In genomic region chr4:149149611-149150010, GRCm38 (mm10) we compare ENCODE assay signal across 14 mouse cellular contexts. TPM values are rescaled to one million over a fixed set of nuclear protein-coding genes. Genes with fewer than 3 reads are reported as not detected.
DNase-seq lines count a peak whose midpoint lies in the region; ATAC-seq and TF ChIP-seq lines count a peak whose summit lies in the region.
"Had no signal": no experiment of that assay in that cellular context is flagged by ENCODE, and none has a peak within 500 bp of the region (broad histone marks: within the 10 kb centered on the region; RNA-seq: fewer than 3 reads in every experiment).

No protein-coding gene starts in this region.

- WGBS in heart, embryonic 11.5 days (ENCODE audit: insufficient replicate concordance) = 75% methylated on average over 7 of the region's 7 CpGs
- WGBS in liver, postnatal 0 days (ENCODE audit: insufficient replicate concordance) = 58% methylated on average over 7 of the region's 7 CpGs

- H3K4me1 ChIP-seq in heart, embryonic 11.5 days (ENCODE audit: control insufficient read depth, insufficient read depth, low read length) = peaks cover 8% of the 10 kb centered on the region
- peaks cover 16% of the 10 kb centered on the region for H3K4me1 ChIP-seq in liver, postnatal 0 days (ENCODE audit: insufficient read depth)
- H3K4me1 ChIP-seq: neural tube, embryonic 12.5 days had no signal

- H3K27ac ChIP-seq in heart, embryonic 11.5 days (ENCODE audit: low read depth, low read length) = no peak overlapping the region
- peak overlapping the region; percentile 86 for H3K27ac ChIP-seq in liver, postnatal 0 days (ENCODE audit: low read depth)
- H3K27ac ChIP-seq: lung, embryonic 15.5 days; neural tube, embryonic 12.5 days had no signal

- H3K27me3 ChIP-seq in heart, embryonic 11.5 days (ENCODE audit: control insufficient read depth, insufficient read depth, low read length) = no peaks in the 10 kb centered on the region
- no peaks in the 10 kb centered on the region for H3K27me3 ChIP-seq in liver, postnatal 0 days (ENCODE audit: insufficient read depth, low read length)
- H3K27me3 ChIP-seq: lung, embryonic 15.5 days; neural tube, embryonic 12.5 days had no signal

- no peak for ATAC-seq in heart, embryonic 11.5 days (replicated peaks; ENCODE audit: insufficient number of reproducible peaks, low FRiP score, low TSS enrichment)
- ATAC-seq in liver, postnatal 0 days = peak; percentile 80
- ATAC-seq: forebrain, embryonic 16.5 days had no signal

- no peak overlapping the region for H3K4me3 ChIP-seq in heart, embryonic 11.5 days (ENCODE audit: low read depth, low read length)
- no peak overlapping the region for H3K4me3 ChIP-seq in liver, postnatal 0 days (ENCODE audit: low read depth, low read length)
- H3K4me3 ChIP-seq: lung, embryonic 15.5 days; neural tube, embryonic 12.5 days had no signal

- TF ChIP-seq CTCF in liver, postnatal 0 days (IDR thresholded peaks at IDR 0.05; ENCODE audit: low read depth) = no peak

- DNase-seq in heart, adult 18-20 months = peak; percentile 42 to 51
- peak; percentile 23 to 46 for DNase-seq in lung, adult 18-20 months
- DNase-seq in lung, postnatal 25 days (ENCODE audit: low spot score) = no peak
- DNase-seq in embryo, embryonic 10.5 days (ENCODE audit: low spot score) = peak; percentile 36
- DNase-seq in liver, postnatal 0 days = peak; percentile 65
- DNase-seq in cerebellum, adult 9-11 months = no peak
- DNase-seq in cerebellum, adult 18-20 months = no peak
- DNase-seq: layer of hippocampus, adult 9-11 months; thymus, adult 18-20 months had no signal

- peaks cover 27% of the 10 kb centered on the region for H3K36me3 ChIP-seq in heart, embryonic 11.5 days (ENCODE audit: control insufficient read depth, insufficient read depth, low read length)
- peaks cover 37% of the 10 kb centered on the region for H3K36me3 ChIP-seq in liver, postnatal 0 days (replicated peaks; ENCODE audit: insufficient read depth, low read length)

- no peak for TF ChIP-seq EP300 in liver, postnatal 0 days (IDR thresholded peaks at IDR 0.05; ENCODE audit: low read depth)

- no peak overlapping the region for H3K4me2 ChIP-seq in heart, embryonic 11.5 days
- no peak overlapping the region for H3K4me2 ChIP-seq in liver, postnatal 0 days (ENCODE audit: low read depth, low read length)
- H3K4me2 ChIP-seq: lung, embryonic 15.5 days; neural tube, embryonic 12.5 days had no signal

- no peaks in the 10 kb centered on the region for H3K9me3 ChIP-seq in heart, embryonic 11.5 days (replicated peaks; ENCODE audit: control insufficient read depth, low read length)
- H3K9me3 ChIP-seq in liver, postnatal 0 days (ENCODE audit: low read length) = no peaks in the 10 kb centered on the region
- H3K9me3 ChIP-seq: lung, embryonic 15.5 days; neural tube, embryonic 12.5 days had no signal

- H3K9ac ChIP-seq in heart, embryonic 11.5 days (ENCODE audit: low read depth, low read length) = no peak overlapping the region
- H3K9ac ChIP-seq in liver, postnatal 0 days (replicated peaks) = no peak overlapping the region
- H3K9ac ChIP-seq: lung, embryonic 15.5 days; neural tube, embryonic 12.5 days had no signal

RNA-seq across cellular contexts. Expression of gene Cenps, which starts 12.2 kb away (rescaled TPM):
- total RNA-seq in heart, adult 18-20 months (2021) = 1 to 10 TPM; 7.2 to 8.6 TPM
- polyA plus RNA-seq in heart, embryonic 11.5 days (2014; fragmentation: Nextera tagmentation; extraction: Ambion mirVana) = 30.1 and 33.3 TPM in 2 replicates
- polyA plus RNA-seq in liver, postnatal 0 days (2015; fragmentation: Nextera tagmentation; extraction: Ambion mirVana) = 8.4 and 8.7 TPM in 2 replicates

RNA-seq across cellular contexts. Expression of gene Pgd, which starts 17.0 kb away (rescaled TPM):
- 10 to 100 TPM; 39.8 to 52.0 TPM for total RNA-seq in heart, adult 18-20 months (2021)
- polyA plus RNA-seq in heart, embryonic 11.5 days (2014; fragmentation: Nextera tagmentation; extraction: Ambion mirVana) = 37.2 and 37.8 TPM in 2 replicates
- polyA plus RNA-seq in liver, postnatal 0 days (2015; fragmentation: Nextera tagmentation; extraction: Ambion mirVana) = 43.4 and 49.9 TPM in 2 replicates

RNA-seq across cellular contexts. Expression of gene Cort, which starts 23.0 kb away (rescaled TPM):
- total RNA-seq in heart, adult 18-20 months (2021) = not detected
- 0.24 and 0.46 TPM in 2 replicates for polyA plus RNA-seq in heart, embryonic 11.5 days (2014; fragmentation: Nextera tagmentation; extraction: Ambion mirVana)
- polyA plus RNA-seq in liver, postnatal 0 days (2015; fragmentation: Nextera tagmentation; extraction: Ambion mirVana) = not detected in 2 replicates
- polyA plus RNA-seq: heart, embryonic 16.5 days had no signal

RNA-seq across cellular contexts. Expression of gene Dffa, which starts 45.7 kb away (rescaled TPM):
- 10 to 100 TPM; 37.8 to 45.1 TPM for total RNA-seq in heart, adult 18-20 months (2021)
- polyA plus RNA-seq in heart, embryonic 11.5 days (2014; fragmentation: Nextera tagmentation; extraction: Ambion mirVana) = 34.2 and 35.9 TPM in 2 replicates
- 12.5 and 13.4 TPM in 2 replicates for polyA plus RNA-seq in liver, postnatal 0 days (2015; fragmentation: Nextera tagmentation; extraction: Ambion mirVana)

RNA-seq across cellular contexts. Expression of gene Pex14, which starts 49.9 kb away (rescaled TPM):
- total RNA-seq in heart, adult 18-20 months (2021) = 10 to 100 TPM; 21.2 to 22.6 TPM
- 33.5 and 37.2 TPM in 2 replicates for polyA plus RNA-seq in heart, embryonic 11.5 days (2014; fragmentation: Nextera tagmentation; extraction: Ambion mirVana)
- polyA plus RNA-seq in liver, postnatal 0 days (2015; fragmentation: Nextera tagmentation; extraction: Ambion mirVana) = 47.5 and 53.6 TPM in 2 replicates

Comparison
In these comparisons a context has a peak if more than half of its experiments do, and no peak if none do; other contexts are left out.
1. DNase-seq: peak in heart, adult 18-20 months (2 of 2), lung, adult 18-20 months (2 of 2), embryo, embryonic 10.5 days (single experiment) and liver, postnatal 0 days (single experiment); none in lung, postnatal 25 days (single experiment), cerebellum, adult 9-11 months (single experiment) and cerebellum, adult 18-20 months (0 of 2).